Mouse (Mus musculus) v-Abl transformed pro-B cells (cell line): ENCODE results near the gene Map3k12.

Source experiments
- in situ Hi-C, 2 experiments: fragments of 400-800 bp; cut with MboI; formaldehyde crosslinking; loops; one replicate each; pipeline ENCODE4 v1.15.1; 2025; ENCODE audit not compliant: unreplicated experiment in 2 of 2

Map3k12 gene

DNA sequence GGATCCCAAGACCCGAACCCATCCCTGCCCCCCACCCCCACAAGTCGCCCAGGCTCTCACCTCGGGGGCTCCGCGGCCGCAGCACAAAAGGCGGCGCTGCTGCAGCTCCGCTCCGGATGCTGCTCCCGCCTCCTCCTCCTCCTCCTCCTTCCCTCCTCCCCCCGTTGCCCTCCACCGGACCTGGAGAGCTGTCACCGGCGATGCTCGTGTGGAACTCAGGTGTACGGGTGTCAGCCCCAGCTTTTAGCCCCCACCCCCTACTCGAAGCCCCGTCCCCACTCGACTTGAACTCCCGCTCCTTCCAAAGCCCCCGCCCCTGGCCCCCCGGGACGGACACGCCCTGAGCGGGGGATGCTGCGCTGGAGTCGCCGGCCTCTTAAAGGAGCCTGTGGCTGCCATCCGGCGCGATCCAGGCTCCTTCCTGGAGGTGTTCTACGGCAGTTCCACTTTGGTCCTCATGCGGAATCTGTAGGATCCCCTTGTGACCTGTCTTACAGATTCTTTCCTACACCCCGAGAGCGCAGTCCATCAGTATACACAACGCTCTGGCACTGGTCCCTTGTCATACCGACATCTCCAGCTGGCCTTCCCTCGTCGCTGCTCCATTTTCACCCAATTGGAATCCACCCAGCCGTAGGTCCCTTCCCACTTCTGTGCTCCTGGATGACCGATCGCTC is at the start of gene Map3k12:
Gene Map3k12, minus strand, starts transcription at position 337 of the 677 bp plus-strand sequence.
- in situ Hi-C loops: loop anchor here in 1 of 2 experiments (10.0 kb wide), 1 partner anchor 52 kb away; no protein-coding TSS in a partner anchor

DNA sequence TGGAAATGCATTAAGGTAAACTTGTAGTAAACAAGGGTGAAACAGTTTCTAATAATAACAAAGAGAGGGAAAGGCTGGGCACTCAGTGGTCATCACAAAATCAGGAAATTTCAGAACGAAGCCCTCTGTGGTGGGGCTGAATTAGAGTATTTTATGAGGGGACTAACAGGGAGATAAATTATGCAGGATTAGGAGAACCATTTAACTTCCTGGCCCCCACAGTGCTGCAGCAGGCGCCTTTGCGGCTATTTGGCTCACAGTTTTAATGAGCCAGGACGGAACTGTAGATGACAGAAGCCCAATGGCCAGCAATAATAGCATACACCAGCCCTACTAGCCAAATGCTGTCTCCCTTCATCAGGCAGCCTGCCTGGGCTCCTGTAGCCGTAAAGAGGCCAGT is 46.8 kb upstream of the Map3k12 start:
- in situ Hi-C loops: no loop called here

DNA sequence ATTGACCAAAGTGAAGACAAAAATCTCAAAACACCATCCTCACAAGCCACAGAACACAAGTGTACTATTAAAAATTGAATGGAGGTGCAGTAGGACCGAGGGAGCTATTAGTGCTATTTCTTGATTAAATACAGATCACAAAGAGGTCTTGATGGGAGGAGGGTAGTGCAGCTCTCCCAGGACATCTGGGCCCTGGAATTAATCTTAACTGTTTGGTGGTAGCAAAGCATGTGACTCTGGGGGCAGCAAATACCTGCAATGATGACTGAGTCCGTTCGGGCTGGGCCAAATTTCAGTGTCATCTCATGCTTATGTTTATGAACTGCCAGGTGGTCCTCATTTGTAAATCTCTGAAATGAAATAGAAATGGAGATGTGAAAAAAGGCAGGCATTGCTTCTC is 46.2 kb upstream of the Map3k12 start:
- in situ Hi-C loops: no loop called here

DNA sequence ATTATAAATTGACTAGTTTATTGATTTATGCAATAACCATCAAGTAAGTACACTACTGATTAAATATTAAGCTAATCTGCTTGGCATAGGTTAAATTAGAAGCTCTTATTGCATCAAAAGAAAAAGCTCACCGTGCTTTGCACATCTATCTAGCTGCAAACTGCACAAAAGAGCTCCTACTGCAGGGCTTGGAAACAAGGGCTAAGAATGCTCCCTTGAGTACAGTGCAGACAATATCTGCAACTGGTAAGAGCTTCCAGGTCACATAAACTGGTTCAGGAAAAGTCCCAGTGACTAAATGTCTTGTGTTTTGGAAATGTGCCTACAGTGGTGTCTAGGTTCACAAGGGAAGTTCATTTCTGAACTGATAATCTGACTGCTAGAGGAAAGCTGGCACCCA is 45.6 kb upstream of the Map3k12 start:
- in situ Hi-C loops: no loop called here

DNA sequence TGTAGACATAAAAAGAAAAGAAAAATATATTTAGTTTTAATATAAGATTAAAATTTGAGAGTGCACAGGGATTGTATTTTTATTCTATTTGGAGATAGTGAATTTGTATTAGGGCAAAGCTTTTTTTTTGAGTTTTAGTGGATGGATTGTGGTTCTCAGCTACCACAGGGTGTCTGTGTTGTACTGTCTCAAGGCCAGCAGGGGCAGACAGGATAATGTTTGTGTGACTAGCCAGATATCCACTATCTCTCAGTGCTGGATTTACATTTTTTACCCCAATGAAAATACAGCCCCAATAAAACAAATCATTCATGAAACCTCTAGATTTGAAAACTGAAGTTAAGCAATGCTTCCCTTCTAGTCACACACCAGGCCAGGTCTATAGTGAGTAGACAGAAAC is 40.7 kb upstream of the Map3k12 start:
- in situ Hi-C loops: no loop called here

DNA sequence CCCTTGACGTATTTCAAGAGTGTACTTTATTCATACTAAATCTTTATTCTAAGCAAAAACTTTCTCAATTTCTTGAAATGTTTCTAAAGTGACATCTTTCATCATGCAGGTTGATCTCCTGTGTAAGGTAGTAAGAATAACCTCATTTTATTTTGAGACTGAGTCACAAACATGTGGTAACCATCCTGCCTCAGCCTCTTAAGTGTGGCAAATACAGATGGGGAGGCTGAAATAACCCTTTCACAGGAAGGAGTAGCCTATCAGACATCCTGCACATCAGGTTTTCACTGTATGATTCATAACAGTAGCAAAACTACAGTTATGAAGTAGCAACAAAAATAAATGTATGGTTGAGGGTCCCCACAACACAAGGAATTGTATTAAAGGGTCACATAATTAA is 38.7 kb upstream of the Map3k12 start:
- in situ Hi-C loops: no loop called here

DNA sequence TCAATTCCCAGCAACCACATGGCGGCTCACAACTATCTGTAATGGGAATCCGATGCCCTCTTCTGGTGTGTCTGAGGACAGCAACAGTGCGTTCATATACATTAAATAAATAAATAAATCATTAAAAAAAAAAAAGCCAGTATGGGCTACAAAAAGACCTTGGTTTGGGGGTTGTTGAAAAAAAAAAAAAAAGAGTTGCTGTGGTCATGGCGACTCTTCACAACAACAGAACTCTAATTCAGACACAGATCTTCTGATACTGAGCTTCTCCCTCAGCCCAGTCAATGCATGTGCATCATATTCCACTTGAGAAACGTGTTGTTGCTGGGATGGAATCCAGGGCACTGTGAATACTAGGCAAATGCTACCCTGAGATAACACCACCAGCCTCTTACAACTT is 35.7 kb upstream of the Map3k12 start:
- in situ Hi-C loops: no loop called here

DNA sequence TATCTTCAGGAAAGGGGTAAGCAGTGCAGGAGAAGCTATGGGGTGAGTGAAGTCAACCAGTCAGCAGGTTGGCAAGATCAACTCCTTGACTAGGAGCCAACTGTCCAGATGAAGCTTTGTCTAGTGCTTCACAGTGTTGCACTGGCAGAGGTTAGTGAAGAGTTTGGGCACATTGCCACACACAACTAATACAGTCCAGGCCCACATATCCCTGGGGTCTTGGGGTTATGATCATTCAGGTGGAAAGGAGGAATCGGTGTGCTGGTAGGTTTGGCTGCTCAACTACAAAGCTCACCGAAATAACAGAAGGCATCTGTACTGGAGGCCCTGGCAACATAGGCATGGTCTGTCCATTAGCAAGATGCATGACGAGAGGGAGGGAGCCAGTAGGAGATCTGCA is 30.6 kb upstream of the Map3k12 start:
- in situ Hi-C loops: loop anchor here in 1 of 2 experiments (10.0 to 25.0 kb wide), 2 partner anchors 107 to 915 kb away; partner anchors contain the start of gene Nckap1l

DNA sequence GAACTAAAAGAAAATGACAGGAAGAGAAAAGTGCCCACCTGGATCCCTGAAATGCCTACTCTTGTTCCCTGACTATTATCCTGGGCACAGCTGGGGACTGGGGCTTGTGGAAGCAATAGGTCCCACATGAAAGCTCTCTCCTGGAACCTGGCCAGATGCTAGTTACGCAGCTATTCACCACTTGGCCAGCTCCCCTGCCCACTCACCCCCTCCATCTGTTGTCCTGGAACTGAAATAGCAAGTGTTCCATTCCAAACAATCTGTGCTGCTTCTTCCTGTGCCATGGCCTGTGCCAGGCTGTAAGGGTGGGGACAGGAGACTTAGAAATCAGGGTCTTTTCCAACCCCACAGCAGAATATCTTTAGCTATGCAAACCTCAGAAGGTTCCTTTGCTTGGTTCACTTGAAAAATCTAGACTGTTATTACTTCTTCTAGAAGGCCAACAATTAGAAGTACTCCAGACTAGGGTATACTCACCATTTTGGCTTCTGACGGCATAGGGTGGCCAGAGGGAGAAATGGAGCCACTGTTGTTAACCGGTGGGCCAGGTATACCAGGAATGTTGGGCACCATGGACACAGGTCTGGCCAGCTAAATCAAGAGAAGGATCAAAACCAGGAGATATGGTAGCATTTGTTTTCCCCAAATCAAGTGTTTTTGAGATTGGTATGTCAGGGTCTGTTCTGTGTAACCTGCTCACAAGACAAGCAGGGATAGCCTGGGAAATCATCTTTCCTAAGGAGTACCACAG is 30.0 kb upstream of the Map3k12 start:
- in situ Hi-C loops: loop anchor here in 1 of 2 experiments (10.0 to 25.0 kb wide), 2 partner anchors 108 to 915 kb away; partner anchors contain the start of gene Nckap1l

DNA sequence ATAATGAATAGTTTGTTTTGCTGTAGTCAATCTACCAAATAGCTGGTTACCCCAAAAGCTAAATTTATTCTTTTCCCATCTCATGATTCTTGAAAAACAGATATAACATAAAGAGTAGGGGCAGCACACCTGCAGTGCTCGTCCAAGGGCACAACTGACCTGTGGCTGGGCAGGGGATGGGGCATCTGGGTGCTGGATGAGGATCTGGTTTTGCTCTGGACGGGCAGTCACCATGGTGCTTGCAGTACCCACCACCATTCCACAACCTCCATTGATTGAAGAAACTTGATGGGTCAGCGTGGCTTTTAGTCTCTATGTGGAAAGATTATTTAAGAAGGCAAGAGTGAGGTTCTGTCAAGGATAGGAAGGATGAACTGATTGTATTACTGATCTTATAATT is 29.4 kb upstream of the Map3k12 start:
- in situ Hi-C loops: loop anchor here in 1 of 2 experiments (10.0 to 25.0 kb wide), 2 partner anchors 109 to 916 kb away; partner anchors contain the start of gene Nckap1l

DNA sequence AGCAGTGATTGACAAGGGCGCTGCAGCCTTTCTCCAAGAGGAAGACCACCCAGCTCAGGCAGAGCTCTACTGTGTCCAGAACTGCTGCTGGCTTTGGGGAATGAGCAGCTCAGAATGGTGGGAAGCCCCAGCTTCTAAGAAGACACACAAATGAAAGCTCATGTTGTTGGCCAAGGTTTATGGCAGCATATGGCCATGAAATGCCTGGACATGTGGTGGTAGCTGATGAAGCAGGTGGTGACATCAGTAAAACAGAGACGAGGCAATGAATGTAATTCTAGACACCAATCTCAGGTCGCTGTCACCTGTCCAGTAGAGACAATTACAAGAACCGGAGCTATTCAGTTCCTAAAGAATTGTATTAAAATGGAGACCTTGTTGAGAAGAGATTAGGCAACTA is 27.9 kb upstream of the Map3k12 start:
- in situ Hi-C loops: loop anchor here in 1 of 2 experiments (10.0 to 25.0 kb wide), 2 partner anchors 110 to 918 kb away; partner anchors contain the start of gene Nckap1l

DNA sequence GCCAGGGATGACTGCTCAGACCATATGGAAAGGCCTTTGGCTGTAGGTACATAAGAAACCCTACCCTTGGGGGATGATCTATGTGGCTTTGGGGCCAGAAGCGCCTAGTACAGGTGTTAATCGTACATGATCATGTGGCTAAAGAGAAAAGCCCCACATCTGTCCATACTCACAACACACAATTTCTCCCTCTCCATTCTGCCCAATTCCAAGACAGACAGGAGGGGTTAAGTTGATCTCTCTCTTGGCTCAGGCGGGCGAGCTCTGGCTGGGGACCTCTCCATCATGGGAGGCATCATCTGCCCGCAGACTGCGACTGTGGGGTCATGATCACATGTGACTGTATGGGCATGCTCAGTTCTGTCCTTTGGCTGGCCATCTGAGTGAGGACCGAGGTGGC is 17.1 kb upstream of the Map3k12 start:
- in situ Hi-C loops: loop anchor here in 1 of 2 experiments (25.0 kb wide), 1 partner anchor 928 kb away; the partner anchor contains the start of gene Nckap1l

DNA sequence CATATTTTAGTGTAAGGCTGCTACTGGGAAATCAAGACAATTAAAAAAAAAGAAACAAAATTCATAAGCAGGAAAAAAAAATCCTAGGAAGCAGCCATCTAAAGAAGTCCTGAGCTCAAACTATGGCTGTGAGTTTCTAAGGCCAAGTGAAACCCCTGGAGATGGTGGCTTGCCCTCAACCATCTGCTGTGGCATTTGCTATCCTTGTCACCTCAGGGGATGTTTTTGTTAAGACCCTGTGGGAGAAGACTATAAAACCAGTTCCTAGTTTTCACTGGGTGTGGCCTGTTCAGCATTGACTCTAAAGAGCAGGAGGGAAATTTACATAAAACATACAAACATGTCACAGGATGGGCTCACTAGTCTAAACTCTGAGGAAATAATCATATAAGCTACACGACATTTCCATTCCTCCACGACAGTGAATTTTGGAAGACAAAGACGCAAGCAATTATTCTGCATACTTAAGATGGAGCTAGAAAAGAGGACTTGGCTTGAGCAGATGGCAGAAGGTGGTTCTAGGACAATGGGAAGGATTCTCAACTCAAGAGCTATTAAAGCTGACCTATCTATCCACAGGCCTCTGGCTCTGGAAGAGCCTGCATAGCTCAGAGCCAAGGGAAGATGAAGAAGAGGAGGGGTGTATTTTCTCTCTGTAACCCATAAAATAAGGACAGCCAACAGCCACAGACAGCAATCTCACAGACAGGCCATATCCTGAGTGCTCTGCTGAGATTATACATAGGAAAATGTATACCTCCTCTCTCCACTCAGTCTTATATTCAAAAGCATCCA is 15.4 kb upstream of the Map3k12 start:
- in situ Hi-C loops: loop anchor here in 1 of 2 experiments (25.0 kb wide), 1 partner anchor 930 kb away; the partner anchor contains the start of gene Nckap1l

DNA sequence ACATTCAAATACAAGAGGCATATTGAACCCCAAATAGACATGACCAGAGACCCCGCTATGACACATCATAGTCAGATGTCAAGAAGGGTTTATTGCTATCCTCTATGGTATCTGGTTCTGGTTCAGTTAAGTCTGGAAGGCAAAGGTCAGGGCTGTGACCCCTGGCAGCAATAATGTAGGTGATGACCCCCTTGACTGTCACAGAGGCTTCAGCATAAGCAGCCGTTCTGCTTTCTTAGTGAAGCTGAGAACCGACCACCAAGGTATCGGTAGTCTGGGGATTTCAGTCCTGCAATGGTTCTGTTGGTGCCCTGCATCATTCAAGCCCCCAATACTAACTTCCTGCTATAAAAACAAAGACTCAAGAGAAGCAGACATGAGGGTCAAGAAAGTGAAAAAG is 14.7 kb upstream of the Map3k12 start:
- in situ Hi-C loops: loop anchor here in 1 of 2 experiments (25.0 kb wide), 1 partner anchor 931 kb away; the partner anchor contains the start of gene Nckap1l

DNA sequence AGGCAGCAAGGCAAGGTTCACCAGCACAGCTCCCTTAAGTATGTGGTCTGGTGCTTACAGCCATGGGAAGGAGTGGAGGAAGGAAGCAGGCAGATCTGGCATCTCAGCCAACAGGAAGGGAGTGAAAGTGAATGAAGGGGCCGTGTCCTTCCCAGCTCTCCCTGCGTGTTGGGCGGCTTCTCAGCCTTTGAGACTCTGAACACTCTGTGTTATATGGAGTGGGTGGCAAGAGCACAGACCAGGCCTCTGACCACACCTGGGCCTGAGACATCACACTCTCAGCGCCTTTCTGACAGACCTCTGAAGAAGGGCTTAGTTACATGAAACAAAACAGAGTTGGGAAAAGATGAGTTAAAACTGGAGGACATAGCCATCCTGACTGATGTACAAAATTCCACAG is 13.7 kb upstream of the Map3k12 start:
- in situ Hi-C loops: loop anchor here in 1 of 2 experiments (25.0 kb wide), 1 partner anchor 932 kb away; the partner anchor contains the start of gene Nckap1l

DNA sequence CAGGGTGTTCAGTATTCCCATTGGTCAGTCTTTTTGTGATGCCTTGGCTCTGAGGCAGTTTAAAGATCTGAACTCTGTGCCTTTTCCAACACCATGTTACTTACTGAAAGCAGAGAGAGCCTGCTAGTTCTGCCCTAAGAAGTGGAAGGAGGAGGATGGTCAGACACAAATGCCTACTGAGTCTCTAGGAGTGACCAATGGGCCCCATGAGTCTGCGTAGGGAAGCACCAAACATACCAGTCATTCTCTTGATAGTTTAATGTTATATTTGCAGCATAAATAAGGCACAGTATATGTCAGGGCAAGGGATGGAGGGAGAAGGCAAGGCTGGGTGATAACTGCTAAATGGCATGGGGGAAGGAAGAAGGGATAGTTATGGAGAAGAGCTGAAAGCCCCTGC is 11.5 kb upstream of the Map3k12 start:
- in situ Hi-C loops: loop anchor here (5.0 to 25.0 kb wide), 4 partner anchors 94 to 934 kb away; partner anchors contain the start of genes Atp5g2 (in 1 of the 2) and Nckap1l (in 1 of the 2)

DNA sequence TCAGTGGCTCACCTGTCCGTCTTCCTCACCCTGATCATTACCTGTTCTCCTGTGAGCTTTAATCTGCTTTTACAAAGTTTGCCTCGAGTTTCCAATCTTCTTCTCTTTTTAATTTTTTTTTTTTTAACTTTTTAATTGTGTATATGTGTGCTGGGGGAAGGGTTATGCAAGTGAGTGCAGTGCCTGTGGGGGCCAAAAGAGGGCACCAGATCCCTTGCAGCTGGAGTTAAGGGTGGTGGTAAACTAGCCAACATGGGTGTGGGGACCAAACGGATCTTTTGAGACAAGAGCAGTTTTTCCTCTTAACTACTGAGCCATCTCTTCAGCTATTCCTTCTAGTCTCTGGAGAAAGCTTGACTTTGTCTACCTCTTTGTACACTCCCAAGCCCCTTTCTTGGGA is 11.1 kb upstream of the Map3k12 start:
- in situ Hi-C loops: loop anchor here (5.0 to 25.0 kb wide), 4 partner anchors 94 to 934 kb away; partner anchors contain the start of genes Atp5g2 (in 1 of the 2) and Nckap1l (in 1 of the 2)

DNA sequence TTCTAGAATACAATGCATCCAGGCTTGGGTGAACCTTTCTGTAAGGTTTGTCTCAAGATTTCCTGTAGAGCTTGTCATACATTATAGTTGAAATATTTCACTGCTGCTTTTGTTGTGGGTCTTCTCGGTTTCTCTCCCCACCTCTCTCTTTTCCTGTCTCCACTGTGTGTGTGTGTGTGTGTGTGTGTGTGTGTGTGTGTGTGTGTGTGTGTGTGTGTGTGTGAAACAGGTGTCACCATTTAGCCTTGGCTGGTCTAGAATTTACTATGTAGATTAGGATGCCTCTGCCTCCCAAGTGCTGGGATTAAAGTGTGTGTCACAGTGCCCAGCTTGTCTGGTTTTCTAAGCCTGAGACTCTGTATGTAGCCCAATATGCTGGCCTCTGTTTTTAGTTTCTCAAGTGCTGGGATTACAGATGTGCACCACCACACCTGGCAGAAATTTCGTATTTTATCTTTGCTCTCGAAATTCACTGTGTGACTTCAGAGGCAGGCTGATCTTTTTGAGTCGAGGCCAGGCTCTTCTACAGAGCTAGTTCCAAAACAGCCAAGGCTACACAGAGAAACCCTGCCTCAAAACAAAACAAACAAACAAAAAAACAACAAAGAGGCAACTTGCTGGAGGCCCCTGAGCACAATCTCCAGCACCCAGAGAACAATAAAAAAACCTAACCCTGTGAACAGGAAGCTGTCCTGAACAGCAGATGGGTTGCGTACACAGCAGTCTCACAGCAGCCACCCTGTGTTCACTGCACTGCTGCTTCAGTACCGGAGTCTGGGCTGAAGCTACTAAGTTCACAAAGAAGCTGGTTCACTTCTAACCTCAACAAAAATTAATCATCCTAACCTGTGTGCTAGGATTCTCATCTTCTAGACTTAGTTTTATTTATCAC is 9.5 kb upstream of the Map3k12 start:
- in situ Hi-C loops: loop anchor here (5.0 to 25.0 kb wide), 4 partner anchors 96 to 936 kb away; partner anchors contain the start of genes Atp5g2 (in 1 of the 2) and Nckap1l (in 1 of the 2)
